Mouse (Mus musculus): Measurements from ENCODE around the gene Eif4g1.

DNA sequence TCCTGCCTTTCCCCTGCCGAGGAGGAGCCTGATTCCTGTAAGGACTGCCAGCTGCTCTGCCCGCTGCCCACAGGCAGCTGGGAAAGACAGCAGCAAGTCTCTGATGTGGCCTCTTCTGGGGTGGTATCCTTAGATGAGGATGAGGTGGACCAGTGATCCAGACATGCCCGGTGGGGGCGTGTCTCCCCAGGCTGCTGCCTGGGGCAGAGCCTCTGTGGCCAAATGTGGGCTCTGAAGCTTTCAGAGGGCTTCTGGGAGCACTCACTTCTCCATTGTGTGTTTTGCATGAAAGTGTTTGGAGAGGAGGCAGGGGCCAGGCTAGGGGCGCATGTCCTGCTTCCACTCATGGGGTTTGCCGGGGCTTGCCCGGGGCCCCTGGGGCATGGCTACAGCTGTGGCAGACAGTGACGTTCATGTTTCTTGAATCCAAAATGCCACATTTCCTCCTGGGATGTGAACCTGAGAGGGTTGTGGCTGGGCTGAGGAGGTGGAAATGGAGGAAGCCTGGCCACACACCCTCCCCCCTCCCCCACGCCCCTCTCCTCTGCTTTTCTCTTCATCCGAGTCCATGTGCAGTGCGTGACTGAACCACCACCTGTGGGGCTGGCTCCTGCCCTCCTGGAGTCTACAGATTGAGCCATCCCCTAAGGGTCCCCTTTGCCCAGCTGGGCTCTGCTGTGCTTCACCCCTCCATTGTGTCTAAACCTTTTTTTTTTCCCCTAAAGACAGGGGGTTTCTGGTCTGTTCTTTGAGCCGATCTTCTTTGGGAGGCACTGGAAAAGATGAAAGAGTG, 33.8 kb downstream of the Eif4g1 start:
- TF ChIP-seq CTCF (IDR thresholded peaks at IDR 0.05; ENCODE audit: low read depth, low read length): no peak
- no peak for TF ChIP-seq TAL1 (conservative IDR thresholded peaks at IDR 0.05; ENCODE audit: low read depth, low read length)
- no peak for TF ChIP-seq GATA1 (IDR thresholded peaks at IDR 0.05; ENCODE audit: borderline replicate concordance, low read length)
- TF ChIP-seq GATA2 (IDR thresholded peaks at IDR 0.05; ENCODE audit: borderline replicate concordance, low read depth, low read length): no peak
- no peak for TF ChIP-seq POLR2AphosphoS5 (IDR thresholded peaks at IDR 0.05; ENCODE audit: insufficient replicate concordance, low read depth, low read length)
